Mouse (Mus musculus) stomach, embryonic 14.5 days (tissue): Measurements from ENCODE around the gene Gse1. TPM values are rescaled to one million over a fixed set of nuclear protein-coding genes. Genes with fewer than 3 reads are reported as not detected.
A peak's percentile ranks its signal among the peaks of the same experiment; 100 is the strongest.

ENCODE experiments used
- ATAC-seq: fragments of 200-750 bp; cut with Nextera tagmentation; 2 replicates; pipeline ENCODE4 v1.8.0; 2017; ENCODE audit warnings: low read depth, moderate TSS enrichment; ENCODE audit not compliant: insufficient number of reproducible peaks, insufficient read depth, low FRiP score
- H3K27ac ChIP-seq: fragments of 300-500 bp; sonication (generic); 2 replicates; pipeline ENCODE4 v1.5.1; 2014; ENCODE audit warnings: mild to moderate bottlenecking, low read length, moderate library complexity, mixed read lengths
- H3K27me3 ChIP-seq: fragments of 300-500 bp; sonication (generic); 2 replicates; pipeline ENCODE4 v1.6.1; 2014; ENCODE audit warnings: low read length, control low read depth, mixed read lengths; ENCODE audit not compliant: control insufficient read depth, insufficient read depth
- H3K36me3 ChIP-seq: fragments of 300-500 bp; sonication (generic); 2 replicates; pipeline ENCODE4 v1.6.1; 2014; ENCODE audit warnings: mild to moderate bottlenecking, control low read depth, low read length, moderate library complexity, mixed read lengths; ENCODE audit not compliant: control insufficient read depth, insufficient read depth
- H3K4me1 ChIP-seq: fragments of 300-500 bp; sonication (generic); 2 replicates; pipeline ENCODE4 v1.6.1; 2014; ENCODE audit warnings: low read length, control low read depth, mixed read lengths; ENCODE audit not compliant: control insufficient read depth, insufficient read depth
- H3K4me2 ChIP-seq: fragments of 300-500 bp; sonication (generic); replicated peaks from 2 replicates; pipeline ENCODE4 v1.6.1; 2014; ENCODE audit warnings: low read depth, low read length, control low read depth
- H3K4me3 ChIP-seq: fragments of 300-500 bp; sonication (generic); 2 replicates; pipeline ENCODE4 v1.5.1; 2014; ENCODE audit warnings: low read depth, low read length, control low read depth
- H3K9ac ChIP-seq: fragments of 300-500 bp; sonication (generic); replicated peaks from 2 replicates; pipeline ENCODE4 v1.6.1; 2014; ENCODE audit warnings: low read depth, mild to moderate bottlenecking, control low read depth, low read length, moderate library complexity, mixed read lengths
- H3K9me3 ChIP-seq: fragments of 300-500 bp; sonication (generic); 2 replicates; pipeline ENCODE4 v1.6.1; 2016; ENCODE audit warnings: low read depth, low read length, control low read depth; ENCODE audit not compliant: control insufficient read depth
- WGBS: fragments of 180-500 bp; shearing (Covaris S2); extraction: QIAGEN DNeasy Blood & Tissue Kit; methylation state at CpG from one replicate; pipeline ENCODE4 v1.1.7; 2014; 5-methylcytosine and 5-hydroxymethylcytosine counted together
- polyA plus RNA-seq: library from polyadenylated mRNA; unstranded; fragments of >200 nt; fragmentation: Nextera tagmentation; extraction: Ambion mirVana; gene quantifications from 2 replicates; pipeline ENCODE4 v1.2.1, GENCODE M21; 2014

Gse1 gene
- polyA plus RNA-seq, 1 experiment from 2014 or later, result 11.1 TPM

DNA sequence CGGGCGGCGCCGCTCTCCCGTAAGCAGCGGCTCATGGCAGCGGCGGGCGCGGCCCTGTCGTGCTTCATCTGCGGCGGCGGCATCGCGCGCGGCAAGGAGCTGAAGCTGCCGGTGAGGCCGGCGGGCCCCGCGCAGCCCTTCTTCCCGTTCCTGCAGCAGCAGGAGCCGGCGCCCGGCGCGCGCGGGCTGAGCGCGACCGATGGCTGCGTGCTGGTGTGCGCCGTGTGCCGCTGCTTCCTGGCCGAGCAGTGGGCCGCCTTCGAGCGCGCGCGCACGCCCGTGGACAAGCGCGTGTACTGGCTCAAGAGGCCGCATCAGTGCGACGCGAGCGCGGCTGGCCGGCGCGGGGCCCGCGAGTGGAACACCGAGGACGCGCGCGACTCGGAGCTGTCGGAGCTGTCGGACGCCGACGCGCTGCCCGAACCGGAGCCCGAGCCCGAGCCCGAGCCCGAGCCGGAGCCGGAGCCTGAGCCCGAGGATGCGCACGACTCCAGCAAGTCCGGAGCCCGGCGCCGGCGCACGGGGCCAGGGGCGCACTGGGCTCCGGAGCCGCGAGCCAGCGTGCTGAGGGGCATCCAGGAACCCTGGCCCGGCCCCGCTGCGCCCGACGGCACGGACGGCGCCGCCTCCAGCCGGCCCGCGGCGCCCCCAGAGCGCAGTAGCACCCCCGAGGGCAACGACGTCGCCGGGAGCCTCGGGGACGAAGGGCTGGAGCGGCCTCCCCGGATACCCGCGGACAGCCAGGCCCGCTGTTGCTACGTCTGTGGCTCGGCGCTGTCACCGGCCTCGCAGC lies 721 bp downstream of the Gse1 start:
- under 1% methylated on average over 92 of the region's 125 CpGs for WGBS
- Histone ChIP-seq H3K9me3 (no peaks in the 10 kb centered on the region), H3K4me2 (peak overlapping the region; percentile 96), H3K27ac (peak overlapping the region; percentile 44; the same call in 1 of the 2 replicates), H3K4me1 (peaks cover 73% of the 10 kb centered on the region), H3K9ac (peak overlapping the region; percentile 61), H3K4me3 (peak overlapping the region; percentile 65), H3K27me3 (no peaks in the 10 kb centered on the region), H3K36me3 (no peaks in the 10 kb centered on the region)
- no peak for ATAC-seq

DNA sequence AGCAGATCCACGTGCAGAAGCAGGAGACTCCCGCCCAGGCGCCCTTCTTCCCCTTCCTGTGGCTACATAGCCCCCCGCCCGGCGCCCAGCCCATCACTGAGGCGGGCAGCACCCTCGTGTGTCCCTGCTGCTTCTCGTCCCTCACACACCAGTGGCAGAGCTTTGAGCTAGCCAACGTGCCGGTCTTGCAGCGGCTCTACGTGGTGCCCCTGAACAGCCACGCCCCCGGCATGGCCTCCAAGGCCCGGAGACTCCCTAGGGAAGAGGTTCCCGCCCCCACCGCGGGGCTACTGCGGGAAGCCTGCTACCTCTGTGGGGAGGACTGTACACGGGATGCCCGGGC lies 1.3 kb downstream of the Gse1 start:
- Histone ChIP-seq H3K4me2 (peak overlapping the region; percentile 96), H3K27ac (no peak overlapping the region), H3K9ac (peak overlapping the region; percentile 61), H3K9me3 (no peaks in the 10 kb centered on the region), H3K36me3 (no peaks in the 10 kb centered on the region), H3K27me3 (no peaks in the 10 kb centered on the region), H3K4me3 (peak overlapping the region; percentile 65), H3K4me1 (peaks cover 77% of the 10 kb centered on the region)
- 4% methylated on average over 16 of the region's 22 CpGs for WGBS
- no peak for ATAC-seq

GRCm38 (mm10) chr8:120230081-120230480 lies 1.8 kb downstream of the Gse1 start:
- H3K4me2 ChIP-seq, result peak overlapping the region; percentile 96
- peaks cover 78% of the 10 kb centered on the region for H3K4me1 ChIP-seq
- H3K9ac ChIP-seq, result peak overlapping the region; percentile 33
- H3K9me3 ChIP-seq, result no peaks in the 10 kb centered on the region
- H3K27ac ChIP-seq, result no peak overlapping the region
- no peaks in the 10 kb centered on the region for H3K27me3 ChIP-seq
- ATAC-seq, result no peak
- WGBS, result 10% methylated on average over 22 of the region's 22 CpGs
- H3K36me3 ChIP-seq, result no peaks in the 10 kb centered on the region
- H3K4me3 ChIP-seq, result peak overlapping the region; percentile 65

DNA sequence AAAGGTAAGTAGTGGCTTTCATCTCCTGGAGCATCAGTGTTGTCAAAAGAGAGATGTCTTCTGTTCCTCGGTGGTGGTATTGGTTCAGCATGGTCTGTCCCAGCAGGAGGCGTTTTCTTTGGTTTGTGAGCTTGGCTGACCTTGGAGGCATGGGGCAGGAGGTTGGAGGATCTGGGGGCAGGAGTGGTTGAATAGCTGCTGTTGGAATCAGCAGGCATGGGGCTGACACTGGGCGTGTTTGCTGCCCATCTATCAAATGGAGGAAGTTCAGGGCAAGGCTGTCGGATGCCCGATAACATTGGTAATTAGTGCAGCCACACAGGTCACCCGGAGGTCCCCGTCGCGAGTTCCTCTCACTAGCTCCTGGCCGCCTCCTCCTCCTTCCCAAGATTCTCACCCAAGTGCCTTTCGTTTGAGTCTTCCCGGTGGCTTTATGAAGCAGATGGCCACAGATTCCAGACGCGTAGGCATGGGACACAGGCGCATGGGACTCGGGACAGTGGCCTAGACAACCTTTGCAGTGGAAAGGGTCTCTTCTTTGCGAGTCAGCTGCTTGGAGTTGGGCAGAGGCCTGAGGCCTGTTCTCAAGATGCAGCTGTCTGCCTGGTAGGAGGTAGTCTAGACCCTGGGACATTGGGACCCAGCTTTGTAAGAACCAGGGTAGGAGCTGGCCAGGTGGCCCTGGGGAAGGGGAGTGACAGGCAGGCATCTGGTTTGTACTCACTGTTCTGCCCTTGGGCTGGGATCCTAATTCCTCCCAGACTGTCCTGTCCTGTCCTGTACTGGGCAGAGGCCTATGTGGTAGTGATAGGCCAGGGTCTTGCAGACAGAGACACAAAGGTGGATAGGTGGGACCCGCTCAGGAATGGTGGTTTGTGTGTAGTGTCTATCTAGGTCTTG lies 2.7 kb downstream of the Gse1 start:
- Histone ChIP-seq H3K27ac (no peak overlapping the region), H3K27me3 (no peaks in the 10 kb centered on the region), H3K9ac (peak overlapping the region; percentile 19; the same call in 1 of the 2 replicates), H3K4me1 (peaks cover 69% of the 10 kb centered on the region), H3K4me3 (peak overlapping the region; percentile 65), H3K9me3 (no peaks in the 10 kb centered on the region), H3K36me3 (no peaks in the 10 kb centered on the region), H3K4me2 (peak overlapping the region; percentile 96)
- no peak for ATAC-seq
- 25% methylated on average over 18 of the region's 18 CpGs for WGBS

DNA sequence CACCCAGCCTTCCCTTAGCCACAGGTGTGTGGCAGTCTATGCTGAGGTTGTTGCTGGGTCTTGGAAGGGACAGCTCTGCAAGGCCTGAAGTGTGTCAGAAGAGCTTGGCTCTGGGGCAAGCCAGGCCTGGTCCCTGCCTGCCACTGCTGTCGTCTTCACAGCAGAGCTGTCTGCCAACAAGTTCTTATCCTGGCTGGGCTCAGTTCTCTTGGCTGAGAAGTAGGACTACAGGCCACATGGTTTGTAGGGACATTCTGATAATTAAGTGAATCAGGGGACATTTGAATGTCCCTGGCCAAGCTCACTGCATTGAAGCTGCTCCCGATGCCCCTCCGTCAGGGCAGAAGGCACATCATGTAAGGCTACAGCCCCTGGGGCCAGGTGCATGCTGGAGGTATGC lies 3.6 kb downstream of the Gse1 start:
- 65% methylated on average over 3 of the region's 3 CpGs for WGBS
- H3K4me1 ChIP-seq, result peaks cover 65% of the 10 kb centered on the region

DNA sequence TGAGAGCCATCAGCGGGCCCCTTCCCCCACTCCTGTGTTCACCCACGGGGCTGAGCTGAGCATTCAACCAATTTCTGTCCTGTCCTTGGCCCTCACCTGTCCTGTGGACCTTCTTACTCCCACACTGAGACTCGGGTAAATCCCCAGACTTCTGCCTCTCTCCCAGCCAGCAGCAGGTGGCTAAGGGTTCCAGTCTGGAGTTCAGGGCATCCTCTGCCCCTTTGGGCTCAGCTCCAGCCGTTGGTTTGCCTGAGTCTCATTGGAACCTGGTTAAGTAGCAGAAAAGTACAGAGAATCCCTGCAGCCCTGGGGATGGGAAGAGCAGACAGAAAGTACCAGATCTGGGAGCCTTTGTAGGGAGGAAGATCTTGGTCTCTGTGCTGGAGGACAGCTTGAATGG lies 4.1 kb downstream of the Gse1 start:
- peak overlapping the region; percentile 65 for H3K4me3 ChIP-seq
- peak overlapping the region; percentile 25; the same call in 1 of the 2 replicates for H3K9ac ChIP-seq
- WGBS, result 41% methylated on average over 4 of the region's 4 CpGs
- no peaks in the 10 kb centered on the region for H3K36me3 ChIP-seq
- H3K4me2 ChIP-seq, result peak overlapping the region; percentile 96
- no peak for ATAC-seq
- no peaks in the 10 kb centered on the region for H3K9me3 ChIP-seq
- H3K27ac ChIP-seq, result no peak overlapping the region; the same call in 1 of the 2 replicates
- no peaks in the 10 kb centered on the region for H3K27me3 ChIP-seq
- peaks cover 59% of the 10 kb centered on the region for H3K4me1 ChIP-seq

More for the DNA sequence above, 3.6 kb downstream of the Gse1 start:
- Histone ChIP-seq H3K9me3 (no peaks in the 10 kb centered on the region), H3K27ac (no peak overlapping the region), H3K4me3 (peak overlapping the region; percentile 65), H3K4me2 (peak overlapping the region; percentile 96), H3K36me3 (no peaks in the 10 kb centered on the region), H3K27me3 (no peaks in the 10 kb centered on the region), H3K9ac (no peak overlapping the region)
- ATAC-seq, result no peak

DNA sequence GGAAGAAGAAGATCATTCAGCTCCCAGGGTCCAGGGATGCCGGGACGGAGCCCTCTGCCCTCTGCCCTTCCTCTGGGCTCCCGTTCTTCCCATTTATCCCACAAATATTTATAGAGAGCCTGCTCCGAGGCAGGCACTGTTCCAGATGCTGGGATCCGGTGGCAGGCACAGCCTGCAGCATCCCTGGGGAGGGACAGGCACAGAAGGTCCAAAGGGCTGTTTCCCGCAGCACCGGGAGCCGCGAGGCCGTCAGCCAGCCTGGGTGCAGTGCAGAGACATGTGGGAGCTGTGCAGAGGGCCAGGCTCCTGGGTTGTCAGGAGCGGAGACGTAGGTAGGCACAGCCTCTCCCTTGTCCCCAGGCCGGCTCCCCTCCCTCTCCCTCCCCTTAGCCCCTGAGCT lies 4.7 kb downstream of the Gse1 start:
- peak overlapping the region; percentile 96 for H3K4me2 ChIP-seq
- H3K9ac ChIP-seq, result peak overlapping the region; percentile 25; the same call in 1 of the 2 replicates
- H3K9me3 ChIP-seq, result peaks cover 1% of the 10 kb centered on the region; the same call in 1 of the 2 replicates
- ATAC-seq, result no peak
- H3K27me3 ChIP-seq, result no peaks in the 10 kb centered on the region
- WGBS, result 13% methylated on average over 13 of the region's 13 CpGs
- peak overlapping the region; percentile 65 for H3K4me3 ChIP-seq
- no peaks in the 10 kb centered on the region for H3K36me3 ChIP-seq
- H3K27ac ChIP-seq, result no peak overlapping the region; the same call in 1 of the 2 replicates
- H3K4me1 ChIP-seq, result peaks cover 54% of the 10 kb centered on the region

GRCm38 (mm10) chr8:120234457-120234856 lies 6.2 kb downstream of the Gse1 start:
- 57% methylated on average over 12 of the region's 12 CpGs for WGBS
- no peak overlapping the region for H3K9ac ChIP-seq
- peak overlapping the region; percentile 10; the same call in 1 of the 2 replicates for H3K4me2 ChIP-seq
- H3K36me3 ChIP-seq, result no peaks in the 10 kb centered on the region
- peaks cover 3% of the 10 kb centered on the region; the same call in 1 of the 2 replicates for H3K9me3 ChIP-seq
- H3K4me1 ChIP-seq, result peaks cover 51% of the 10 kb centered on the region
- no peak overlapping the region; the same call in 1 of the 2 replicates for H3K27ac ChIP-seq
- 0 out of 2 replicates have a peak, but pooled peaks have one; percentile 9 for ATAC-seq
- H3K4me3 ChIP-seq, result no peak overlapping the region
- H3K27me3 ChIP-seq, result no peaks in the 10 kb centered on the region
